ENCODE assay signal across 32 mouse cellular contexts in genomic region chr8:48001395-48001794, GRCm38 (mm10).
"Had no signal": no experiment of that assay in that cellular context is flagged by ENCODE, and none has a peak within 500 bp of the region (broad histone marks: within the 10 kb centered on the region; RNA-seq: fewer than 3 reads in every experiment).

No protein-coding gene starts in this region.

- DNase-seq: left cerebral cortex, postnatal 4 days; liver; liver, embryonic 13.5 days; liver, postnatal 0 days; lung, adult 18-20 months; lung, adult 2 months; lung, embryonic 14.5 days; lung, postnatal 10 days; lung, postnatal 14 days; lung, postnatal 36 days; lung, postnatal 4 days; midbrain, embryonic 14.5 days had no signal

- ATAC-seq: liver, embryonic 12.5 days; liver, postnatal 0 days; lung, postnatal 0 days; midbrain, embryonic 13.5 days; midbrain, embryonic 15.5 days; midbrain, embryonic 16.5 days had no signal

- H3K4me2 ChIP-seq: limb, embryonic 12.5 days; limb, embryonic 13.5 days; limb, embryonic 15.5 days; liver, embryonic 11.5 days; liver, embryonic 12.5 days; liver, embryonic 13.5 days; liver, embryonic 15.5 days; lung, embryonic 14.5 days; lung, embryonic 15.5 days; midbrain, embryonic 11.5 days; midbrain, embryonic 12.5 days; midbrain, embryonic 13.5 days; midbrain, embryonic 15.5 days; neural tube, embryonic 12.5 days had no signal

- H3K4me1 ChIP-seq: limb, embryonic 10.5 days; limb, embryonic 12.5 days; limb, embryonic 13.5 days; limb, embryonic 15.5 days; liver, embryonic 12.5 days; liver, embryonic 13.5 days; liver, embryonic 15.5 days; lung, embryonic 15.5 days; megakaryocyte, embryonic 14.5 days; midbrain, embryonic 10.5 days; midbrain, embryonic 12.5 days; midbrain, embryonic 13.5 days; midbrain, embryonic 15.5 days; neural tube, embryonic 12.5 days had no signal

- H3K36me3 ChIP-seq: limb, embryonic 10.5 days; limb, embryonic 12.5 days; limb, embryonic 13.5 days; limb, embryonic 15.5 days; liver, embryonic 12.5 days; liver, embryonic 13.5 days; liver, embryonic 15.5 days; lung, embryonic 15.5 days; midbrain, embryonic 10.5 days; midbrain, embryonic 12.5 days; midbrain, embryonic 13.5 days; midbrain, embryonic 15.5 days; neural tube, embryonic 12.5 days had no signal

- H3K9me3 ChIP-seq: limb, embryonic 10.5 days; limb, embryonic 12.5 days; limb, embryonic 13.5 days; limb, embryonic 15.5 days; liver, embryonic 12.5 days; liver, embryonic 13.5 days; liver, embryonic 15.5 days; lung, embryonic 15.5 days; midbrain, embryonic 10.5 days; midbrain, embryonic 12.5 days; midbrain, embryonic 13.5 days; midbrain, embryonic 15.5 days; neural tube, embryonic 12.5 days had no signal

- H3K27me3 ChIP-seq: limb, embryonic 12.5 days; limb, embryonic 13.5 days; limb, embryonic 15.5 days; liver, embryonic 12.5 days; liver, embryonic 13.5 days; liver, embryonic 15.5 days; lung, embryonic 15.5 days; megakaryocyte, embryonic 14.5 days; midbrain, embryonic 12.5 days; midbrain, embryonic 13.5 days; midbrain, embryonic 15.5 days; neural tube, embryonic 12.5 days had no signal

- H3K27ac ChIP-seq: limb, embryonic 10.5 days; limb, embryonic 12.5 days; limb, embryonic 13.5 days; limb, embryonic 15.5 days; liver, embryonic 12.5 days; liver, embryonic 13.5 days; liver, embryonic 14.5 days; liver, embryonic 15.5 days; lung, embryonic 15.5 days; macrophage; midbrain, embryonic 10.5 days; midbrain, embryonic 12.5 days; midbrain, embryonic 13.5 days; midbrain, embryonic 15.5 days; neural tube, embryonic 12.5 days had no signal

- H3K4me3 ChIP-seq: limb, embryonic 10.5 days; limb, embryonic 12.5 days; limb, embryonic 13.5 days; limb, embryonic 15.5 days; liver, embryonic 12.5 days; liver, embryonic 13.5 days; liver, embryonic 15.5 days; lung, embryonic 15.5 days; megakaryocyte, embryonic 14.5 days; midbrain, embryonic 10.5 days; midbrain, embryonic 12.5 days; midbrain, embryonic 13.5 days; midbrain, embryonic 15.5 days; myocyte; neural tube, embryonic 12.5 days had no signal

- H3K9ac ChIP-seq: limb, embryonic 12.5 days; limb, embryonic 13.5 days; limb, embryonic 15.5 days; liver, embryonic 12.5 days; liver, embryonic 13.5 days; liver, embryonic 14.5 days; liver, embryonic 15.5 days; liver, postnatal 0 days; lung, embryonic 14.5 days; lung, embryonic 15.5 days; midbrain, embryonic 12.5 days; midbrain, embryonic 13.5 days; midbrain, embryonic 15.5 days; neural tube, embryonic 12.5 days had no signal
